Mouse (Mus musculus) adrenal gland, adult (tissue): ENCODE data around the gene Cxcl16.
"Not testable (repeated sequence)": the region's sequence is repeated elsewhere in the genome, so short reads cannot be mapped to it uniquely, and the experiment has no call there.

Source experiments
- DNase-seq, 2 experiments: peaks; one replicate each; pipeline ENCODE4 v3.0.0; 2022 to 2023; ENCODE audit warnings: low spot score in 1 of 2; ENCODE audit not compliant: inconsistent age in 2 of 2

The Cxcl16 gene

DNA sequence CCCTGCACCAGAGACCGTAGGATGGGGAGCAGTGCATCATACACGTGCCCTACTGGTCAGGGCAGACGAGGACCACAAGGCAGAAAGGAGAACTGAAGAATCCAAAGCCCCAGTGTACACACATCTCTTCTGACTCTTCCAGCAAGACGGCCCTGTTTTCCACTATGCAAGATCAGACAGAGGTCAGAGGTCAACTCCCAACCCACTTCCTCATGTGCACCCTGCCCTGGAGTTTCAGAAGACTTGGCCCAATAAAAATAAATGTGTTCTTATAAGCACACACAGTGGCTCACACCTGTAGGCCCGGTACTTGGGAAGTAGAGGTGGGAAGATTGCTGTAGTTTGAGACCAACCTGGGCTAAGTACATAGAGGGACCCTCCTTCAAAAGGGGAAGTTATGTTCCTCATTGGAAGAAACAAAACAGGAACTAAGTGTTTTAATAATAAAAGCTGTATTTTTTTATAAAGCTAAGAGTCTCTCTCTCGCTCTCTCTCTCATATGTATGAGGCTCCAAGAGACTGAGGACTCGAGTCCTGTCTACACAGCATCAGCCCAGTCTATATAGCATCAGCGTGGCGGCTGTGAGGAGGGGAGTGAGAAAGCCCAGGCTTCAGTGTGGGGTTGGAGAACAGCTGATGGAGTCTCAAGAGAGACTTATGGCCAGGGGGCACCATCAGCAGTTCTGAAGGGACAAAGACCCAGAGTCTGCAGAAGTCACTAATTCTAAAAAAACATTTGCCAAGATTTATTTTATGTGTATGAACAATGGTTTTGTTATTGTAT is 6.3 kb downstream of the Cxcl16 start:
- DNase-seq: peak; percentile 32 to 54

DNA sequence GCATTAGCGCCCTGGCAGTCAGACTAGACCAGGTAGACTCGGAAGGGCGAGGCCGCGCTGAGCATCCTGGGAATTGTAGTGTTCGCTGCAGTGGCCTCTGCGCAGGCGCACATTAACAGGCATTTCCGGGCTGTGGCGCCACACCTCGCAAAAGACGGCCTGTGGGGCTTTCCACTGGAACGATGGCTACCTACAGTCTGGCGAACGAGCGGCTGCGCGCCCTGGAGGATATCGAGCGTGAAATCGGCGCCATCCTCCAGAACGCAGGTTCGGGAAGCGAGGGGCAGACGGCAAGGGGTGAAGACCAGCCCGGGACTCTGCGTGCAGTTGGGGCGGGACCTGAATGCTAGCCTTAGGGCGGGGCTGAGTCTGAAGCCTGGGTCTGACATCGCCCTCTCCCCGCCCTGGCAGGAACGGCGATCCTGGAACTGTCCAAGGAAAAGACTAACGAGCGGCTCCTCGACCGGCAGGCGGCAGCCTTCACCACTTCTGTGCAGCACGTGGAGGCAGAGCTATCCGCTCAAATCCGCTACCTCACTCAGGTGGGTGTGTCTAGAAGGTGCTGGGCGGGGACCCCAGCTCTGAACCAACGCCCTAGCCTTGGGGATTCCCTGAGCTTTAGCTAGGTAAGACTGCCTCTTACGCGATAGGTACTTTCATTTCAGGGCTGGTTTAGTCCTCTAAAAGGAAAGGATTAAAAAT is 7.8 kb downstream of the Cxcl16 start, which contains the start of gene Med11:
Gene Med11, plus strand, starts transcription at position 123 of the 702 bp plus-strand sequence.
- peak; percentile 97 to 99 for DNase-seq

DNA sequence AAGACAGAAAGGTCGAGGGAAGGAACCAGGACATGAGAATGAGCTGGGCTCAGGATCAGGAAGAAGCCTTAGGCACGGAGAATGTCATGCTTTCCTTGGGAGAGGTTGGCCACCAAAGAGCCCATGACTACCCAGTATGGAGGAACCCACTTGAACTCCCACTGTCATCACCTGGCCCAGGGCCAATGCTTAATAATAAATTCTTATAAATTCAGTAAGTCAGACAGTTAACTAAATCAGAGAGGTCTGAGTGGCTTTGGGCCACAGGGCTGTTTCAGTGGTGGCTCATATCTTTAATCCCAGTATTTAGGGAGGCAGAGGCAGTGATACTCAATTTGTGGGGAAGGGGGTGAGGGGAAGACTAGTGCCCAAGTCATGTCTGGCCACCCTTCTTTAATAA is 8.9 kb downstream of the Cxcl16 start:
- peak in 1 of 2 experiments; percentile 39 for DNase-seq

DNA sequence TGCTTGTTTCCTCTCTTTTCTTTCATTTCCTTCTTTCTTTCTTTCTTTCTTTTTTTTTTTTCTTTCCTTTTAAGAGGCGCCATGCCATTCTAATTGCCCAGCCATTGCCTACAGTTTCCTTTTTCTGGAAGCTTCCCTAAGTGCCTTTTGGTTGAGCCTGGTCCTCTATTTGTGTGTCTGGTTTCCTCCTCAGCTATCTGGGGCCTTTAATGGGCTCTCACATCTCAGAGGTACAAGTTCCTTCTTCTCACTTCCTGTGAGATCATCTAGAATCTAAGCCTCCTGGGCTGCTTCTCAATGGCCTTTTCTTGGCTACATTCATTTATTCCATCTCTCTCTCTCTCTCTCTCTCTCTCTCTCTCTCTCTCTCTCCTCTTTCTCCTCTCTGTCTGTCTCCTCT is 12.4 kb downstream of the Cxcl16 start:
- no peak for DNase-seq

DNA sequence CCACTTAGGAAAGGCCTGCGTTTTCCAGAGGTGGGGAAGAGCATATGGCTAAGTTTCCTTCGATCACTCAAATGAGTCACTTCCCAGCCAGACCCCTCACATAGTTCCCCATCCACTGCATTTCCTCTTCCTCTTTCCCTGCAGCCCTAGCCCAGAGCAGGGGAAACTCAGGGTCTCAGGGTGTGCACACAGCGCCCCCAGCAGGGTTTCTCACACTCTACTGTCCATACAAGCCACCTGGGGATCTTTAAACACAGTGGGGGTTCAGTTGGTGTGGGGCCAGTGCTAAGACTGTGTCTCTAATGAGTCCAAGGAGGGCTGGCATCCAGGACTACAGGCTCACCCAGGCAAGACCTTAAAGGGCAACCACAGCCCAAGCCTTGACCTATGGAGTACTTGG is 13.0 kb downstream of the Cxcl16 start:
- DNase-seq: peak in 1 of 2 experiments; percentile 21

DNA sequence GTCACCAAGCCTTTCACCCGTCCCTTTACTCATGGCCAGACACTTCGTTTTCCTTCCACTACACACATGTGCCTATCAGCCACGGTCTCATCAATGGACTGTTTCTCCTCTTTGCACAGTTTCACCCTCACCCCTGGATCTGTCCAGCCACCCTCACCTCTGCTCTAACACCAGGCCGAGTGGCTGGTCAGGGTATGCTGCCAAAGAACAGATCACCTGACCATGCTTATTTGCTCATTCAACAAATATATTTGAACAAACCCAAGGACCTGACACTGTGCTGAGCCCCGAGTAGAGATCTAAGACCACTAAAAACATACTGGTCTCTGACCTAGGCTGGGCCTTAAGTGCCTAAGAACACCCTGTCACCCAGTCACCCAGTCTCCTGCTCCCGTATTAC is 15.1 kb downstream of the Cxcl16 start:
- no peak for DNase-seq

DNA sequence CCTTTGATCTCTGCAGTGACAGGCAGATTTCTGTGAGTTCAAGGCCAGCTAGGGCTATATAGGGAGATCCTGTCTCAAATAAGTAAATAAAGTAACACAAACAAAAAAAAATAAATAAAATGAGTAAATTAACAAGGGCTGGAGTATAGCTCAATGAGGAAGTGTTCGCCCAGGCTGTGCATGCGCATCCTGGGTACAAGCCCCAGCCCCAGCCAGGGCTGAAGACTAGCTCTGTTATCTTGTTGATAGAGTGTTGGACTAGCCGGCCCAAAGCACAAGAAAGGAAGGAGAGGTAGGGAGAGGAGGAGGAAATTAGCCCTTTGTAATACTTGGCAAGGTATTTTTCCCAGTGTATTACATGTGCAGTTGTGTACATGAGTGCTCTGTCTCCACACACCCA is 15.8 kb downstream of the Cxcl16 start:
- DNase-seq: no peak

DNA sequence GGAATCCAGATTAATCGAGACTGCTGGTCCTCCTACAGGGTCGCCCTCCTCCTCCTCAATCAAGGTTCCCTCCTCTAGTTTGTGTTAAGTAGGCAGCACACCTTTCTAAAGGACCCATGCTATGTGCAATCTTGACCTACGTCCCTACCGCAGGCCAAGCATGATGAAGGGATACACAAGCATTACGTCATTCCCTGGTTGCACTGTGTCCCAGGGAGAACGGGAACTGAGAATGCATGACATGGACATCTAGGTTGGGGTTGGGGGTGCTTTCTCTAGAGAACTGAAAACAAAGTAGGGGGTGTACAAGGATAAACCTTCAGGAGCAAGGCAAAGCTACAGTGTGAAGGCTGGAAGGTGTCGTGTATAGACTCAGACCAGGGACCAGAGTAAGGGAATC is 17.9 kb downstream of the Cxcl16 start:
- peak in 1 of 2 experiments; percentile 22 for DNase-seq

DNA sequence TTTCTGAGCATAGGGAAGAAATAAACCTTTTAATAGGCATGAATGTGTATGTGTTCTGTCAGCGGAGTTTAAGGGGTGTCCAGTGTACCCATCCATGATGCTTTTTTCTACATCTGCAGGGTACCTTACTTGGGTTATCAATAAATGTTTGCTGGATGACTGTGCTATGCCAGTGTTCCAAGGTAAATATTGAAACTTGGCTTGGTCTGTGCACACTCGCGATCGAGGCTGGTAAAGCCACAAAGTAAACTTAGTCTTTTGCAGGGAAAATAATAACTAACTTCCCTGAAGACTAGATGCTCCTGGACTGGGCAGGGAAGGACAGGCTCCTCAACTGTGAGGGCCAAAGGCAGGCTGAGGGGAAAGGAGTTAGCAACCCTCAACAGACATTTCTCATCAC is 19.1 kb downstream of the Cxcl16 start:
- no peak for DNase-seq

DNA sequence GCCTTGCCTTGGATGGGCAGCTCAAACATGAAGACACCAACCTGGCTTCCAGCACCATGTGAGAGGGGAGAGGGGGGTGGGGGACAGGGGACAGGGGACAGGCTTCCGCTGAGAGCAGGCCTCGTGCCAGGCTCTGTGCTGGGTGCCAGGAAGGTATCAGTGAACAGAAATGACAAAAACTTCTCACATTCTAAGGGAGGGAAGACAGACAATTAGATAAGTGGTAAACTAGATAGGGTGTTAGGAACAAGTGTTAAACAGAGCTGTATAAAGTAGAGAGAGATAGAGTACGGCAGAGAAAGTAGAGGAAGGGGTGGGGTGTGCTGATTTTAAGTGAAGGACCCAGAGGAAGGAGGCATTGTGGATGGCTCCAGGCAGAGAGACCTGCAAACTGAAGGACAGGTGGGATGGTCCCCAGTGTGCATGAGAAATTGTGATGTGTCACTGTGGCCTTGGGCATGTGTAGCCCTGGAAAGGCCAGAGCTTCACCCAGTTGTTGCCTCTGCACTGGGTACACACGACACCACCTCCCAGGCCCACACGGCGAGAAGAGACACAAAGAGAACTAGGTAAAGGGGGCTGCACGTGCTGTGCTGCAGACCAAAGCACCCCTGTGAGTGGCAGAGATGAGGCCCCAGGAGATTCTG is 20.9 kb downstream of the Cxcl16 start:
- peak in 1 of 2 experiments; percentile 62 for DNase-seq

DNA sequence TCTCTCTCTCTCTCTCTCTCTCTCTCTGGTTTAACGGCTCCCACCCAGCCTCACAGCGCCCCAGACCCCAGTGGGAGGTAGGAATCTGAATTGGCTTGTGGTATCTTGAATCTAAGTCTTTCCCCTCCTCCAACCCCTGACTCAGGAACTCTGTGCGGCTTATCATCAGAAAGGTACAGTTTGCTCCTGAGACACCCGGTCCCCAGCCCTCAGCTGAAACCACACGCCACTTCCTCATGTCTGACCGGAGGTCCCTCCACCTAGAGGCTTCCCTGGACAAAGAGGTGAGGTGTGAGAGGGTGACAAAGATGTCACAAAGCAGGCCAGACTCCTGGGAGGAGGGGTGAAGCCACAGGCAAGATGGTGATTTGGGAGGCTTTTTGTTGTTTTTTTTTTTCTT is 22.4 kb downstream of the Cxcl16 start:
- DNase-seq: no peak

DNA sequence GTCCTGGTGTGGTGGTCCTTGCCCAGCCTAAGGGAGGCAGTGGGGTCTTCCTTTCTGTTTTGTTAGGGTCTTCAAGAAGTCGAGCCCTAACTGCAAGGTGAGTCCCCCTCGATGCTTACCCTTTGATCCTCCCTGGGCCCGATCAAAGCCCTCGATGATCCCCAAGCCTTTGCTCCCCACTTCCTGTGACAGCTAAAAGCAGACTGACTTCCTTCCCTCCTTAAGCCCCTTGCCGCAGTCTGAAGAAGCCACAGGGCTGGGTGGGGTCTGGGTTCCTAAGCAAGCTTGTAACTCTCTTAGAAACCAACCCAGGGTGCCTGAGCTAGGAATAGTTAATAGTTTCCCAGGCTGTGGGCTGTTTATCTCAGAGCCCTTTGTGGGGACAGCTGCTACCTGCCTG is 24.3 kb downstream of the Cxcl16 start:
- no peak for DNase-seq

DNA sequence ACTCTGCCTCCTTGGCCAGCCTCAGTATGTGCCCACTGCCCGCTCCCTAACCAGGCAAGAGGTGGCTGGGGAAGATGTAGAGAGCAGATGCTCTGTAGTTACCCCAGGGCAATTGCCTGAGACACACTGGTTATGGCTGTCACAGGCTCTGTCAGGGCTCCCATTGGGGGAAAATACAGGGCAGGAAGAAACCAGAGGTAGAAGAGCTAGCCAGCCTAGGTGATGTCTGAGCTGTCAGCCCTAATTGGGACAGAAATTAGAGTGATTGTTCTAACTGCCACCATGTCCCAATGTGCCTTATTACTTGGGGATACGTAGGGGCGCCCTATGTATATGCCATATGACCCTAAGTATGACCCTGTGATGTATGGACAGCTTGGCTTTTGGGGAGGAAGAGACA is 25.8 kb downstream of the Cxcl16 start:
- no peak for DNase-seq

DNA sequence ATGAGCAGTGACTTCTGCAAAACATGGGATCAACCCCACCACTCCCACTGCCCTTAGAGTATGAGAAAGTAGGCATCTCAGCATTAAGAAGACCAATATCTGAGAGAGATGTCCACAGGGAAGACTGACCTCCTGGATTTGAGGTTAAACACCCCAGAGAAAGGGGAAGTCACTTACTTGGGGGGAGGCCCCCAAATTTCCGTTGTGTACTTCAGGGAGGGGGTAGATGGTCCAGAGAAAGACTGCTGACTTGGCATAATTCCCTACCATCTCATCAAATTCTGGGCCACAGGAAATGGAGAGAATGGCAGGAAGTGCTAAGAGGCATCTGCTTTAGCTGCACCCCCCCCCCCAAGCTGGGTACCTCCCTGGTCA is 26.2 kb downstream of the Cxcl16 start:
- DNase-seq: no peak

DNA sequence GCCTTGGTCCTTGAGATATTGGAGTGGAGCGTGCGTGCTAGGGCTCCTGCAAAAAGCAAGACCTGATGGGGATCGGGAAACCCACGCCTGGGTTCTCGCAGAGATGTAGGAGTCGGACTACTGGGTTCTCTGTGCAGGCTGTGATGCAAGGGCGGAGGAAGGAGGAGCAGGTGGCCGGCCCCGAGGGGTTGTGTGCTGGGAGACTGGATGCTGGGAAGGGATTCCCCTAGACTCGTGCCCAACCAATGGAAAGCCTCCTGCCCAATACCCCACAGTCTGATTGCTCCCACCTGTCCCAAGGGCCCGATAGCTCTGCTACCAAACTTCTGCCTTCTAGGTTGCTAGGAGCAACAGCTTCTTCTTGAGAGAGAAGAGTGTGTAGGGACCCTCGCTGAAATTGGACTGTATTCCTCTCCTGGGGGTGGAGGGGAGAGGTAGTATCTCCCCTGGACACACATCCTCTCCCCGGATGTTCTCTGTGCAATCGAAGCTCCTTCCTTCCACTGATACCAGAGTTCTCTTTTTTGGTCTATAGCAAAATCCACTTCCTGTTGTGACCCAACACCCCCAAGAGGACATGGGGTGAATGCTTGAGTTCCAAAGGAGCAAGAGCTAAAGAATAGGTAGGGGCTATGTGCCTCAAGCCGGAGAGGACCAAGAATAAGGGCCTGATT is 26.8 kb downstream of the Cxcl16 start:
- no peak for DNase-seq

DNA sequence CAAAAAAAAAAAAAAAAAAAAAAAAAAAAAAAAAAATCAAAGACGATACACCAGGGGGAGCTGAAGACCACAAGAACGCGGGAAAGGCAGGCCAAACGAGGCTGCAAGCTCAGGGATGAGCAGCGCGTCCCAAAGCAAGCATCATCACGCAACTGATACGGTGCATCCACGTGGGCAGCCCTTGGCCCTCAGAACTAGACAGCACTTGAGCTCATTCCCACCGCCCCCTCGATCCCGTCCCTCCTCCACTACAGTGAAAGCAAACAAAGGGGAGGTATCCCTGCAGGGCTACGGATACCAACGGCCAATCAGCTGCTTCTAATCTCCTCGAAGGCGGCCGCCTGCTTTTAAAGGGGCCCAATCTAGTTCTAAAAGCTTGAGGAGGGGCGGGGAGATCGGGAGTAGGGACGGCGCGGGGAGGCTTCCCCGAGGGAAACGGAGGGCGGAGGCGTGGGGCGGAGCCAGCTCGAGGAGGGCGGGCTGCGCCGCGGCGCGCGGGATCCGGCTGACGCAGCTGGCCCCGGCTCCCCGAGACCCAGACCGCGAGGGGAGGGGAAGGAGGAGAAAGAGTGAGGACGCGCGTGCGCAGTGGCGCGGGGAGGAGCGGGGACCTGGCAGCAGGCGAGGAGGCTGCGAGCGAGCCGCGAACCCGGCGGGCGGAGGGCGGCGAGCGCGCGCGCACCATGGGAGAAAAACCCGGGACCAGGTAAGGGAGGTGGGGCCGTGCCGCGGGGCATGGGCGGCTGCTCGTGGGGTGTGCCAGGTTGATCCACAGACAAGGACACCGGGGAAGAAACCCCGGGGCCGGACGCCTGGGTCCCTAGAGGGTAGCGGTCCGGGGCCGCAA is 27.5 kb downstream of the Cxcl16 start, which contains the start of gene Arrb2:
Gene Arrb2, plus strand, starts transcription at position 588 of the 847 bp plus-strand sequence.
- DNase-seq: peak; percentile 99

DNA sequence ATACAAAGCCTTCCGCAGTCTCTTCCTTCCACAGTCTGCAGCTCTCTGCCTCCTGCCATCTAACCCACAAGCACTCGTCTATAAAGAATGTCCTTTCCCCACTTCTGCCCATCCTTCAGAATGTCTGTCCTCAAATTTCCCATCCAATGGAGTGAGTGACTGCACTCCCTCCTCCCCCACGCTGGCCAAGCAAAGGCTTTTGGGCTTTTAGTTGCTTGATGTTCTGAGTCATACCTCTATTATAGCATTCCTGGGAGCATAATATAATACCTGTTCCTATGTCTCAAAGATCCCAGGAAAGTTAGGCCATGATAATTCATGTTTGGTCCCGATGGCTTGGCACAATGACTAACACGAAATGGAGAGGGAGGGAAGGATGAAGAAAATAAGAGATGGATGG is 28.2 kb downstream of the Cxcl16 start:
- DNase-seq: peak in 1 of 2 experiments; percentile 65

DNA sequence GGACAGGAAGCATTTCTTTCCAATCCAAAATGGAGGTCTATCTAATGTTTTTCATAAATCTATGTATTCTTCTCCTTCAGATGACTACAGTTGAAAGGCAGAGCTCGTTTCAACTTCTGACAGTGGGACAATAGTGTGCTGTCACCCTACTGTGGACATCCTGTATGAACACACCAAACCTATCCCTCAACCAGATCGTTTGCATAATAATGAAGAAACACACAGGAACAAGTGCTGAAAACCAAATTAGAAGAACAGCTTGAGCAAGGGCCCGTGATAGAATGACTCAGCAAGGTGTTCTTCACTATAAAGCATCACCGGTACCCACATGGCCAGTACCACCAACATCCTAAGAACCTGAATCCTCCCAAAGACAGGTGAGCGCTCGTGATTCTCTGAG is 33.2 kb downstream of the Cxcl16 start:
- not testable (repeated sequence) for DNase-seq

DNA sequence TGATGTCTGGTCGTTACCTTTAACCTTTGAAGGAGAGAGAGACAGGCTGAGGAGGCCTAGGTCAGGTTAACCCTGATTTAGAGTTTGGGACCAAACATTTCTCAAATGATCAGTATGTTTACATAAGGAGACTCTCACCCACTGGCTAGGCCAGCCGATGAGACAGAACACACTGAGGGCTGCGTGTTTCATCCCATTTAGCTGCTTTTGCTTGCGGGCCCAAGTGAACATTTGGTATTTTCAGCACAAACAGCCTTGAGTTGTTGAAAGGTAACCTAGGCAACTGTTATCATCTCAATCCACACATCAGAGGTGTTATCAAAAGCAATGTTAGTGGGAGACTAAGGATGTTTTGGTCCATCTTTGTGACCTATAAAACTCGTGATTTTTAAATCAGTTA is 40.3 kb downstream of the Cxcl16 start:
- no peak for DNase-seq

DNA sequence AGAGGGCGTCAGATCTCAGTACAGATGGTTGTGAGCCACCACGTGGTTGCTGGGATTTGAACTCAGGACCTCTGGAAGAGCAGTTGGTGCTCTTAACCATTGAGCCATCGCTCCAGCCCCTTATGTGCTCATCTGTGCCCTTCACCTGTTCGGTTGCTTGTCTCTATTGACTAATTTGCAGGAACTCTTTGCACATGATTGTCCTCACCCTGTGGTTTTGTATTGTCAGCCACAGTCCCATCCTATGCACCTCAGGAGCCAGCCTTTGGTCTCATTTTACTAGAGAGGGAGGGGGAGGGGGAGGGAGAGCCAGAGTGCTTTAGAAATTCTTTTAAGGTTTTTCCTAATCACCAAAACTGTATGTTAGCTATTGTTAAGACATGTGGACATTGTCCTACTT is 41.6 kb downstream of the Cxcl16 start:
- DNase-seq: no peak
